Mouse (Mus musculus) bone marrow, adult 2 months (tissue): ENCODE results near the gene Tmem273.

Experiments used
- CTCF ChIP-seq: fragments of 200-500 bp; IDR thresholded peaks from 2 replicates; pipeline ENCODE4 v1.5.1; 2011; ENCODE audit warnings: low read length, control low read depth; ENCODE audit not compliant: control insufficient read depth, insufficient read depth
- POLR2A ChIP-seq: fragments of 200-500 bp; IDR thresholded peaks from 2 replicates; pipeline ENCODE4 v1.6.1; 2011; ENCODE audit warnings: low read depth, mild to moderate bottlenecking, control low read depth, low read length, borderline replicate concordance; ENCODE audit not compliant: control insufficient read depth

DNA sequence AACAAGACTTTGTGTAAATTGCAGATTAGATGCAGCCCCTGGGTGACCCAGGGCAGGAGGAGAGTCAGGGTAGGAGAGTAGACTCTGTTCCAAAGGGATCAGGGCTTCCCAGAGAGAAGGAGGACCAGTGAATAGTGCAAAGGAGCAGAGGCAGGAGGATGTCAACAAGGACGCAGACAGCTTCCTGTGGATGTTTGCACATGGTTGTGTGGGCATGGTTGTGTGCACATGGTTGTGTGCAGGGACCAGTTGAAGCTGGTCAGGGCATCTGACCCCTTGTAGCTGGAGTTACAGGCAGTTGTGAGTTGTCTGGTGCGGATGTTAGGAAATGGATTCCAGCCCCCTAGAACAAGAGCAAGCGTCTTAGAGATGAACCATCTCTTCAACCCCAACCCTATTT lies 12.3 kb upstream of the Tmem273 start:
- TF ChIP-seq CTCF (no peak), POLR2A (no peak)
